Mouse (Mus musculus) brain, embryonic 14.5 days (tissue): ENCODE measurements around the gene Cfap221.

Experiments
- CTCF ChIP-seq: fragments of 200-500 bp; IDR thresholded peaks from 2 replicates; pipeline ENCODE4 v1.5.1; 2012; ENCODE audit warnings: inconsistent platforms, mild to moderate bottlenecking, moderate library complexity, borderline replicate concordance; ENCODE audit not compliant: insufficient read depth, insufficient read length; ENCODE audit errors: extremely low read depth
- POLR2A ChIP-seq: fragments of 200-500 bp; IDR thresholded peaks from 2 replicates; pipeline ENCODE4 v1.6.1; 2012; ENCODE audit warnings: mild to moderate bottlenecking, inconsistent platforms, borderline replicate concordance; ENCODE audit not compliant: poor library complexity, insufficient read depth, insufficient read length, severe bottlenecking; ENCODE audit errors: extremely low read depth

DNA sequence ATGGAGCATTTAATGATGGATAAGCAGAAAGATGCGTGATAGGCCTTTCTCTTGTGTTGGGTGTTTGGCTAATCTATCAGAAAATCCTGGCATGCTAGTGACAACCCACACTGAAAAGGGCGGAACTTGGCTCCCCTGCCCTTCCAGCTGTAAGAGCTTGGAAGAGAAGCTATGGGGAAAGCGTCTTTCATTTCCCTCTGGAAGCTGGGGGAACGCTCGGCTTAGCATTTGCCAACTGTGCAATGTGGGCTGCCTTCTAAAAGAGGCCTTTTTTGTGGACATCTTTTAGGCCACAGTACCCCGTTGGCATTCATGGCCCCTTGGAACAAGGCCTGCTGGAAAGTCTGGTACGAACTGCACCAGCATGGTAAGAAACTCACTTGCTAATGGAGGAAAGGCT lies 118.1 kb downstream of the Cfap221 start:
- TF ChIP-seq CTCF, result no peak
- TF ChIP-seq POLR2A, result no peak
